8 mouse cellular contexts compared by ENCODE assay signal in genomic region chr8:99414483-99414921, GRCm38 (mm10). TPM values are rescaled to one million over a fixed set of nuclear protein-coding genes. Genes with fewer than 3 reads are reported as not detected.
DNase-seq lines count a peak whose midpoint lies in the region; ATAC-seq and TF ChIP-seq lines count a peak whose summit lies in the region.
"Had no signal": no experiment of that assay in that cellular context is flagged by ENCODE, and none has a peak within 500 bp of the region (broad histone marks: within the 10 kb centered on the region; RNA-seq: fewer than 3 reads in every experiment).

No protein-coding gene starts in this region.

- peak overlapping the region; percentile 53 for H3K4me3 ChIP-seq in lung, embryonic 14.5 days (ENCODE audit: low read depth, low read length)
- no peak overlapping the region for H3K4me3 ChIP-seq in lung, adult 2 months (replicated peaks; ENCODE audit: extremely low read depth, low read depth, low read length)
- peak overlapping the region; percentile 48; the same call in 1 of the 2 replicates for H3K4me3 ChIP-seq in embryonic facial prominence, embryonic 12.5 days
- peak overlapping the region; percentile 74 for H3K4me3 ChIP-seq in hindbrain, embryonic 16.5 days (ENCODE audit: low read length)
- H3K4me3 ChIP-seq: liver, embryonic 13.5 days had no signal

- no peak for TF ChIP-seq CTCF in lung, embryonic 14.5 days (IDR thresholded peaks at IDR 0.05; ENCODE audit: low read depth)
- TF ChIP-seq CTCF in lung, adult 2 months (IDR thresholded peaks at IDR 0.05; ENCODE audit: insufficient read depth, low read length), result no peak

- 7% methylated on average over 9 of the region's 9 CpGs for WGBS in lung, embryonic 14.5 days
- 6% methylated on average over 9 of the region's 9 CpGs for WGBS in lung, adult 2 months
- WGBS in embryonic facial prominence, embryonic 12.5 days, result 5% methylated on average over 9 of the region's 9 CpGs
- WGBS in hindbrain, embryonic 16.5 days, result 3% methylated on average over 9 of the region's 9 CpGs

- H3K36me3 ChIP-seq in lung, embryonic 14.5 days (ENCODE audit: insufficient read depth), result no peaks in the 10 kb centered on the region
- H3K36me3 ChIP-seq in embryonic facial prominence, embryonic 12.5 days, result no peaks in the 10 kb centered on the region
- no peaks in the 10 kb centered on the region for H3K36me3 ChIP-seq in hindbrain, embryonic 16.5 days (ENCODE audit: control insufficient read depth, insufficient read depth, low read length)
- H3K36me3 ChIP-seq: liver, embryonic 13.5 days had no signal

- no peaks in the 10 kb centered on the region for H3K4me1 ChIP-seq in lung, embryonic 14.5 days (ENCODE audit: insufficient read depth)
- no peaks in the 10 kb centered on the region for H3K4me1 ChIP-seq in lung, adult 2 months (ENCODE audit: control insufficient read depth, insufficient read depth, low read length)
- H3K4me1 ChIP-seq in embryonic facial prominence, embryonic 12.5 days, result peaks cover 10% of the 10 kb centered on the region; the same call in 1 of the 2 replicates
- peaks cover 5% of the 10 kb centered on the region; the same call in 1 of the 2 replicates for H3K4me1 ChIP-seq in hindbrain, embryonic 16.5 days (ENCODE audit: control insufficient read depth, insufficient read depth, low read depth, low read length)
- H3K4me1 ChIP-seq: liver, embryonic 13.5 days had no signal

- peak overlapping the region; percentile 14; the same call in 1 of the 2 replicates for H3K9ac ChIP-seq in lung, embryonic 14.5 days
- no peak overlapping the region for H3K9ac ChIP-seq in embryonic facial prominence, embryonic 12.5 days
- peak overlapping the region; percentile 77 for H3K9ac ChIP-seq in hindbrain, embryonic 16.5 days (ENCODE audit: low read depth, low read length)
- H3K9ac ChIP-seq: liver, embryonic 13.5 days had no signal

- no peak overlapping the region for H3K27ac ChIP-seq in lung, embryonic 14.5 days (ENCODE audit: low read depth)
- H3K27ac ChIP-seq in embryonic facial prominence, embryonic 12.5 days, result no peak overlapping the region
- peak overlapping the region; percentile 59 for H3K27ac ChIP-seq in hindbrain, embryonic 16.5 days (ENCODE audit: low read depth, low read length)
- H3K27ac ChIP-seq: liver, embryonic 13.5 days had no signal

- no peaks in the 10 kb centered on the region for H3K9me3 ChIP-seq in lung, embryonic 14.5 days (ENCODE audit: low read depth, low read length)
- H3K9me3 ChIP-seq in embryonic facial prominence, embryonic 12.5 days, result no peaks in the 10 kb centered on the region
- no peaks in the 10 kb centered on the region for H3K9me3 ChIP-seq in hindbrain, embryonic 16.5 days (ENCODE audit: control insufficient read depth, low read length)
- H3K9me3 ChIP-seq: liver, embryonic 13.5 days had no signal

- TF ChIP-seq POLR2A in lung, adult 2 months (IDR thresholded peaks at IDR 0.05; ENCODE audit: borderline replicate concordance, extremely low read depth, low read depth, low read length), result no peak

- peak; percentile 26 for DNase-seq in lung, embryonic 14.5 days
- DNase-seq in lung, adult 2 months, result no peak
- DNase-seq in retina, embryonic 14.5 days (ENCODE audit: low spot score), result peak; percentile 43
- DNase-seq in thymus, postnatal 25 days, result no peak
- DNase-seq in ovary, postnatal 10 days (ENCODE audit: low spot score), result no peak
- DNase-seq: liver, embryonic 13.5 days had no signal

- peaks cover 29% of the 10 kb centered on the region for H3K27me3 ChIP-seq in lung, embryonic 14.5 days (ENCODE audit: insufficient read depth, low read length)
- H3K27me3 ChIP-seq in embryonic facial prominence, embryonic 12.5 days, result peaks cover 63% of the 10 kb centered on the region
- H3K27me3 ChIP-seq in hindbrain, embryonic 16.5 days (replicated peaks; ENCODE audit: control insufficient read depth, insufficient read depth, low read length), result no peaks in the 10 kb centered on the region; the same call in 1 of the 2 replicates

- H3K4me2 ChIP-seq in lung, embryonic 14.5 days, result peak overlapping the region; percentile 88
- H3K4me2 ChIP-seq in embryonic facial prominence, embryonic 12.5 days (replicated peaks), result peak overlapping the region; percentile 89
- peak overlapping the region; percentile 94 for H3K4me2 ChIP-seq in hindbrain, embryonic 16.5 days (ENCODE audit: low read length)

- no peak for ATAC-seq in lung, embryonic 14.5 days (ENCODE audit: insufficient read depth)
- no peak for ATAC-seq in embryonic facial prominence, embryonic 12.5 days (ENCODE audit: insufficient number of reproducible peaks, insufficient read depth, low FRiP score, low TSS enrichment)
- ATAC-seq in hindbrain, embryonic 16.5 days, result no peak

RNA-seq across cellular contexts. Expression of gene Cdh8, which starts 1.8 kb away (rescaled TPM):
- 6.8 and 8.3 TPM in 2 replicates for polyA plus RNA-seq in lung, embryonic 14.5 days (2014; fragmentation: Nextera tagmentation; extraction: Ambion mirVana)
- not detected in 2 replicates for polyA plus RNA-seq in lung, adult 2 months (2012; rRNA removed)
- polyA plus RNA-seq in embryonic facial prominence, embryonic 12.5 days (2016; fragmentation: Nextera tagmentation; extraction: Ambion mirVana), result 2.4 and 2.5 TPM in 2 replicates
- polyA plus RNA-seq in hindbrain, embryonic 16.5 days (2015; fragmentation: Nextera tagmentation; extraction: Ambion mirVana), result 54.3 and 65.2 TPM in 2 replicates

Comparison
In these comparisons a context has a peak if more than half of its experiments do, and no peak if none do; other contexts are left out.
1. DNase-seq: peak in lung, embryonic 14.5 days (single experiment) and retina, embryonic 14.5 days (single experiment); none in lung, adult 2 months (single experiment), thymus, postnatal 25 days (single experiment) and ovary, postnatal 10 days (single experiment).
2. Peak in every context shown above with its lines, with median percentiles within 50 percentile points of each other: H3K4me2 ChIP-seq.